Mouse (Mus musculus) cortical plate, adult 2 months (tissue): ENCODE data around the gene Enah. TPM values are rescaled to one million over a fixed set of nuclear protein-coding genes. Genes with fewer than 3 reads are reported as not detected.

Experiments
- H3K27ac ChIP-seq: fragments of 200-500 bp; 2 replicates; pipeline ENCODE4 v1.5.1; 2012; ENCODE audit warnings: low read length, control low read depth, inconsistent platforms; ENCODE audit not compliant: insufficient read depth
- H3K4me1 ChIP-seq: fragments of 200-500 bp; 2 replicates; pipeline ENCODE4 v1.6.1; 2011; ENCODE audit warnings: low read length; ENCODE audit not compliant: control insufficient read depth, insufficient read depth
- H3K4me3 ChIP-seq: fragments of 200-500 bp; 2 replicates; pipeline ENCODE4 v1.5.1; 2011; ENCODE audit warnings: mild to moderate bottlenecking, low read length, control low read depth; ENCODE audit not compliant: insufficient read depth
- CTCF ChIP-seq: fragments of 200-500 bp; IDR thresholded peaks from 2 replicates; pipeline ENCODE4 v1.5.1; 2011; ENCODE audit warnings: mild to moderate bottlenecking, control low read depth, low read length; ENCODE audit not compliant: insufficient read depth; ENCODE audit errors: extremely low read depth
- POLR2A ChIP-seq: fragments of 200-500 bp; IDR thresholded peaks from 2 replicates; pipeline ENCODE4 v1.6.1; 2011; ENCODE audit warnings: mild to moderate bottlenecking, low read length, control low read depth; ENCODE audit not compliant: insufficient read depth; ENCODE audit errors: extremely low read depth
- polyA plus RNA-seq: library from polyadenylated mRNA; depleted of rRNA; stranded (reverse); fragments of >200 nt; gene quantifications from 2 replicates; pipeline ENCODE4 v1.2.3, GENCODE M21; 2012

Gene Enah
- polyA plus RNA-seq, 1 experiment: 52.6 TPM

- TF ChIP-seq POLR2A (no peak), CTCF (no peak)
Observed at GRCm38 (mm10) chr1:181866429-181867280, 153.1 kb downstream of the Enah start.

GRCm38 (mm10) chr1:181865863-181866216 is 153.9 kb downstream of the Enah start:
- Histone ChIP-seq H3K4me1 (no peaks in the 10 kb centered on the region), H3K4me3 (no peak overlapping the region), H3K27ac (no peak overlapping the region)
- TF ChIP-seq CTCF (no peak), POLR2A (no peak)

More at GRCm38 (mm10) chr1:181866429-181867280, 153.1 kb downstream of the Enah start:
- no peaks in the 10 kb centered on the region for H3K4me1 ChIP-seq
- no peak overlapping the region for H3K4me3 ChIP-seq
- H3K27ac ChIP-seq: no peak overlapping the region

- no peaks in the 10 kb centered on the region for H3K4me1 ChIP-seq
- no peak overlapping the region for H3K27ac ChIP-seq
- no peak overlapping the region for H3K4me3 ChIP-seq
- TF ChIP-seq CTCF (no peak), POLR2A (no peak)
Observed at GRCm38 (mm10) chr1:181864971-181865862, 154.6 kb downstream of the Enah start.

GRCm38 (mm10) chr1:181863431-181863830 is 156.4 kb downstream of the Enah start:
- Histone ChIP-seq H3K4me1 (no peaks in the 10 kb centered on the region), H3K27ac (no peak overlapping the region), H3K4me3 (no peak overlapping the region)
- no peak for TF ChIP-seq POLR2A
- no peak for TF ChIP-seq CTCF

GRCm38 (mm10) chr1:181862676-181863374 is 157.0 kb downstream of the Enah start:
- H3K4me3 ChIP-seq: no peak overlapping the region

GRCm38 (mm10) chr1:181861181-181861902 is 158.4 kb downstream of the Enah start:
- TF ChIP-seq POLR2A (no peak), CTCF (no peak)
- Histone ChIP-seq H3K27ac (no peak overlapping the region), H3K4me1 (no peaks in the 10 kb centered on the region), H3K4me3 (no peak overlapping the region)

More at GRCm38 (mm10) chr1:181862676-181863374, 157.0 kb downstream of the Enah start:
- TF ChIP-seq POLR2A: no peak
- no peak for TF ChIP-seq CTCF
- Histone ChIP-seq H3K4me1 (no peaks in the 10 kb centered on the region), H3K27ac (no peak overlapping the region)

GRCm38 (mm10) chr1:181860659-181861058 is 159.1 kb downstream of the Enah start:
- TF ChIP-seq POLR2A: no peak
- TF ChIP-seq CTCF: no peak
- no peak overlapping the region for H3K27ac ChIP-seq
- no peak overlapping the region for H3K4me3 ChIP-seq
- no peaks in the 10 kb centered on the region for H3K4me1 ChIP-seq

- TF ChIP-seq POLR2A (no peak), CTCF (no peak)
- Histone ChIP-seq H3K27ac (no peak overlapping the region), H3K4me1 (0 out of 2 replicates have a peak, but pooled peaks cover 1% of the 10 kb centered on the region), H3K4me3 (no peak overlapping the region)
Observed at GRCm38 (mm10) chr1:181856329-181856728, 163.5 kb downstream of the Enah start.
